Mouse (Mus musculus): ENCODE data around the gene Cfap43. TPM values are rescaled to one million over a fixed set of nuclear protein-coding genes. Genes with fewer than 3 reads are reported as not detected.

Gene Cfap43
- polyA plus RNA-seq, 1 experiment from 2014 or later: not detected

GRCm38 (mm10) chr19:47731931-47732330 lies 187.2 kb downstream of the Cfap43 start:
- Histone ChIP-seq H3K4me1 (ENCODE audit: control insufficient read depth, low read depth, low read length) (peaks cover 8% of the 10 kb centered on the region), H3K9ac (ENCODE audit: low read depth, low read length) (peak overlapping the region; percentile 79), H3K4me3 (ENCODE audit: low read depth, low read length) (peak overlapping the region; percentile 78), H3K27me3 (ENCODE audit: control insufficient read depth, insufficient read depth, low read depth, low read length) (no peaks in the 10 kb centered on the region), H3K27ac (ENCODE audit: low read length) (peak overlapping the region; percentile 90), H3K4me2 (ENCODE audit: low read depth, low read length) (peak overlapping the region; percentile 73), H3K36me3 (ENCODE audit: control insufficient read depth, insufficient read depth) (peaks cover 20% of the 10 kb centered on the region), H3K9me3 (replicated peaks; ENCODE audit: control insufficient read depth, low read length) (no peaks in the 10 kb centered on the region)
- WGBS (ENCODE audit: insufficient replicate concordance): 0% methylated on average over 13 of the region's 15 CpGs
- peak; percentile 37 for ATAC-seq (ENCODE audit: low read depth)

GRCm38 (mm10) chr19:47731071-47731881 lies 187.8 kb downstream of the Cfap43 start, which contains the start of gene Sfr1:
Gene Sfr1, plus strand, starts transcription at chr19:47731682.
- Histone ChIP-seq H3K27me3 (ENCODE audit: control insufficient read depth, insufficient read depth, low read depth, low read length) (no peaks in the 10 kb centered on the region), H3K4me1 (ENCODE audit: control insufficient read depth, low read depth, low read length) (peaks cover 8% of the 10 kb centered on the region), H3K4me3 (ENCODE audit: low read depth, low read length) (peak within 1 kb of the TSS; percentile 78), H3K9ac (ENCODE audit: low read depth, low read length) (peak within 1 kb of the TSS; percentile 79), H3K4me2 (ENCODE audit: low read depth, low read length) (peak within 1 kb of the TSS; percentile 88), H3K27ac (ENCODE audit: low read length) (peak within 1 kb of the TSS; percentile 90), H3K36me3 (ENCODE audit: control insufficient read depth, insufficient read depth) (peaks cover 20% of the 10 kb centered on the region), H3K9me3 (replicated peaks; ENCODE audit: control insufficient read depth, low read length) (no peaks in the 10 kb centered on the region)
- peak; percentile 97 for ATAC-seq (ENCODE audit: low read depth)
- under 1% methylated on average over 68 of the region's 72 CpGs for WGBS (ENCODE audit: insufficient replicate concordance)

- Histone ChIP-seq H3K4me2 (ENCODE audit: low read depth, low read length) (peak overlapping the region; percentile 88), H3K4me1 (ENCODE audit: control insufficient read depth, low read depth, low read length) (peaks cover 8% of the 10 kb centered on the region), H3K27ac (ENCODE audit: low read length) (peak overlapping the region; percentile 86), H3K36me3 (ENCODE audit: control insufficient read depth, insufficient read depth) (peaks cover 19% of the 10 kb centered on the region), H3K9ac (ENCODE audit: low read depth, low read length) (peak overlapping the region; percentile 79), H3K9me3 (replicated peaks; ENCODE audit: control insufficient read depth, low read length) (no peaks in the 10 kb centered on the region), H3K27me3 (ENCODE audit: control insufficient read depth, insufficient read depth, low read depth, low read length) (no peaks in the 10 kb centered on the region), H3K4me3 (ENCODE audit: low read depth, low read length) (peak overlapping the region; percentile 78)
- WGBS (ENCODE audit: insufficient replicate concordance): 0% methylated on average over 12 of the region's 12 CpGs
- peak; percentile 25 for ATAC-seq (ENCODE audit: low read depth)
These were observed 188.4 kb downstream of the Cfap43 start for GRCm38 (mm10) chr19:47730691-47731070.

GRCm38 (mm10) chr19:47725643-47726140 lies 193.4 kb downstream of the Cfap43 start:
- H3K9me3 ChIP-seq (replicated peaks; ENCODE audit: control insufficient read depth, low read length): no peaks in the 10 kb centered on the region
- H3K9ac ChIP-seq (ENCODE audit: low read depth, low read length): no peak overlapping the region
- 67% methylated on average over 7 of the region's 7 CpGs for whole genome bisulfite sequencing (ENCODE audit: insufficient replicate concordance)
- no peak overlapping the region for H3K4me3 ChIP-seq (ENCODE audit: low read depth, low read length)
- peaks cover 7% of the 10 kb centered on the region for H3K4me1 ChIP-seq (ENCODE audit: control insufficient read depth, low read depth, low read length)
- no peaks in the 10 kb centered on the region for H3K27me3 ChIP-seq (ENCODE audit: control insufficient read depth, insufficient read depth, low read depth, low read length)
- H3K36me3 ChIP-seq (ENCODE audit: control insufficient read depth, insufficient read depth): no peaks in the 10 kb centered on the region
- no peak overlapping the region for H3K4me2 ChIP-seq (ENCODE audit: low read depth, low read length)
- no peak overlapping the region for H3K27ac ChIP-seq (ENCODE audit: low read length)
- no peak for ATAC-seq (ENCODE audit: low read depth)

GRCm38 (mm10) chr19:47724903-47725302 lies 194.2 kb downstream of the Cfap43 start:
- ATAC-seq (ENCODE audit: low read depth): no peak

GRCm38 (mm10) chr19:47722471-47722870 lies 196.6 kb downstream of the Cfap43 start:
- 62% methylated on average over 6 of the region's 6 CpGs for WGBS (ENCODE audit: insufficient replicate concordance)
- no peak overlapping the region for H3K4me2 ChIP-seq (ENCODE audit: low read depth, low read length)
- H3K27ac ChIP-seq (ENCODE audit: low read length): no peak overlapping the region
- H3K4me1 ChIP-seq (ENCODE audit: control insufficient read depth, low read depth, low read length): no peaks in the 10 kb centered on the region
- H3K4me3 ChIP-seq (ENCODE audit: low read depth, low read length): no peak overlapping the region
- no peaks in the 10 kb centered on the region for H3K9me3 ChIP-seq (replicated peaks; ENCODE audit: control insufficient read depth, low read length)
- H3K27me3 ChIP-seq (ENCODE audit: control insufficient read depth, insufficient read depth, low read depth, low read length): no peaks in the 10 kb centered on the region
- ATAC-seq (ENCODE audit: low read depth): no peak
- no peaks in the 10 kb centered on the region for H3K36me3 ChIP-seq (ENCODE audit: control insufficient read depth, insufficient read depth)
- no peak overlapping the region for H3K9ac ChIP-seq (ENCODE audit: low read depth, low read length)

More at GRCm38 (mm10) chr19:47724903-47725302, 194.2 kb downstream of the Cfap43 start:
- H3K36me3 ChIP-seq (ENCODE audit: control insufficient read depth, insufficient read depth): no peaks in the 10 kb centered on the region
- H3K27me3 ChIP-seq (ENCODE audit: control insufficient read depth, insufficient read depth, low read depth, low read length): no peaks in the 10 kb centered on the region
- H3K4me3 ChIP-seq (ENCODE audit: low read depth, low read length): no peak overlapping the region
- H3K4me1 ChIP-seq (ENCODE audit: control insufficient read depth, low read depth, low read length): no peaks in the 10 kb centered on the region
- H3K9ac ChIP-seq (ENCODE audit: low read depth, low read length): no peak overlapping the region
- no peak overlapping the region for H3K4me2 ChIP-seq (ENCODE audit: low read depth, low read length)
- H3K27ac ChIP-seq (ENCODE audit: low read length): no peak overlapping the region
- no peaks in the 10 kb centered on the region for H3K9me3 ChIP-seq (replicated peaks; ENCODE audit: control insufficient read depth, low read length)
- WGBS (ENCODE audit: insufficient replicate concordance): 54% methylated on average over 4 of the region's 4 CpGs

- H3K27ac ChIP-seq (ENCODE audit: low read length): no peak overlapping the region
- 36% methylated on average over 3 of the region's 3 CpGs for WGBS (ENCODE audit: insufficient replicate concordance)
- no peak for ATAC-seq (ENCODE audit: low read depth)
These were observed 199.9 kb downstream of the Cfap43 start for GRCm38 (mm10) chr19:47719147-47719546.

GRCm38 (mm10) chr19:47716144-47716543 lies 202.9 kb downstream of the Cfap43 start:
- no peak overlapping the region for H3K4me3 ChIP-seq (ENCODE audit: low read depth, low read length)
- H3K9me3 ChIP-seq (replicated peaks; ENCODE audit: control insufficient read depth, low read length): no peaks in the 10 kb centered on the region
- H3K36me3 ChIP-seq (ENCODE audit: control insufficient read depth, insufficient read depth): no peaks in the 10 kb centered on the region
- H3K27ac ChIP-seq (ENCODE audit: low read length): no peak overlapping the region
- no peak overlapping the region for H3K4me2 ChIP-seq (ENCODE audit: low read depth, low read length)
- no peak overlapping the region for H3K9ac ChIP-seq (ENCODE audit: low read depth, low read length)
- H3K4me1 ChIP-seq (ENCODE audit: control insufficient read depth, low read depth, low read length): no peaks in the 10 kb centered on the region
- ATAC-seq (ENCODE audit: low read depth): no peak
- 48% methylated on average over 2 of the region's 2 CpGs for WGBS (ENCODE audit: insufficient replicate concordance)
- H3K27me3 ChIP-seq (ENCODE audit: control insufficient read depth, insufficient read depth, low read depth, low read length): no peaks in the 10 kb centered on the region

More at GRCm38 (mm10) chr19:47719147-47719546, 199.9 kb downstream of the Cfap43 start:
- H3K27me3 ChIP-seq (ENCODE audit: control insufficient read depth, insufficient read depth, low read depth, low read length): no peaks in the 10 kb centered on the region
- no peak overlapping the region for H3K9ac ChIP-seq (ENCODE audit: low read depth, low read length)
- no peaks in the 10 kb centered on the region for H3K4me1 ChIP-seq (ENCODE audit: control insufficient read depth, low read depth, low read length)
- no peaks in the 10 kb centered on the region for H3K9me3 ChIP-seq (replicated peaks; ENCODE audit: control insufficient read depth, low read length)
- no peak overlapping the region for H3K4me3 ChIP-seq (ENCODE audit: low read depth, low read length)
- no peaks in the 10 kb centered on the region for H3K36me3 ChIP-seq (ENCODE audit: control insufficient read depth, insufficient read depth)
- no peak overlapping the region for H3K4me2 ChIP-seq (ENCODE audit: low read depth, low read length)

- no peak overlapping the region for H3K4me2 ChIP-seq (ENCODE audit: low read depth, low read length)
- no peaks in the 10 kb centered on the region for H3K4me1 ChIP-seq (ENCODE audit: control insufficient read depth, low read depth, low read length)
- ATAC-seq (ENCODE audit: low read depth): no peak
- H3K9me3 ChIP-seq (replicated peaks; ENCODE audit: control insufficient read depth, low read length): no peaks in the 10 kb centered on the region
- no peak overlapping the region for H3K27ac ChIP-seq (ENCODE audit: low read length)
- H3K9ac ChIP-seq (ENCODE audit: low read depth, low read length): no peak overlapping the region
- H3K4me3 ChIP-seq (ENCODE audit: low read depth, low read length): no peak overlapping the region
- WGBS (ENCODE audit: insufficient replicate concordance): 69% methylated on average over 9 of the region's 9 CpGs
- H3K36me3 ChIP-seq (ENCODE audit: control insufficient read depth, insufficient read depth): no peaks in the 10 kb centered on the region
- H3K27me3 ChIP-seq (ENCODE audit: control insufficient read depth, insufficient read depth, low read depth, low read length): no peaks in the 10 kb centered on the region
These were observed 205.6 kb downstream of the Cfap43 start for GRCm38 (mm10) chr19:47713457-47713856.

Data from liver, embryonic 16.5 days (tissue).